Mouse (Mus musculus): Measurements from ENCODE around the gene Trpc7. TPM values are rescaled to one million over a fixed set of nuclear protein-coding genes. Genes with fewer than 3 reads are reported as not detected.

Trpc7 gene
- polyA plus RNA-seq, 1 experiment: not detected

DNA sequence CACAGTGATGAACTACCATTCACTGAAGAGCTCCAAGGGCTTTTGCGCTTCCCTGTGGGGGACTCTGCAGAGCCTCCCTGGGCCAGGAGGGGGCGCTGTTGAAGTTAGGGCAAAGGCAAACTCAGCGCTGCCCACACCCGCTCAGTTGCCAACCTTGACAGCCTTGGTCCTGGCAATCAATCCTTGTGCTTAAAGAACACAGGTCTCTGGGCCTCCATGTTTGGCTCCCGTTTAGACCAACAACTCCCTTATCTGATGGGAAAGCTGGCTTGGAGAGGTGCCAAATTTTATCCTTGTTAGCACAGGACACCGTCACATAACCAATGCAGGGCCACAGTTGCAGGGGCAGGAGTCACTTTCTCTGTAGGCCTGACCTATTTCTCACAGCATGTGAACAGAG lies 139.9 kb downstream of the Trpc7 start:
- no peak for DNase-seq
- WGBS: 42% methylated on average over 6 of the region's 6 CpGs
- Histone ChIP-seq H3K4me3 (replicated peaks; ENCODE audit: extremely low read depth, low read depth, low read length) (no peak overlapping the region), H3K4me1 (ENCODE audit: control insufficient read depth, insufficient read depth, low read length) (peaks cover 4% of the 10 kb centered on the region; the same call in 1 of the 2 replicates)
- TF ChIP-seq CTCF (IDR thresholded peaks at IDR 0.05; ENCODE audit: insufficient read depth, low read length) (peak; percentile 18; the same call in 1 of the 2 replicates), POLR2A (IDR thresholded peaks at IDR 0.05; ENCODE audit: borderline replicate concordance, extremely low read depth, low read depth, low read length) (no peak)

DNA sequence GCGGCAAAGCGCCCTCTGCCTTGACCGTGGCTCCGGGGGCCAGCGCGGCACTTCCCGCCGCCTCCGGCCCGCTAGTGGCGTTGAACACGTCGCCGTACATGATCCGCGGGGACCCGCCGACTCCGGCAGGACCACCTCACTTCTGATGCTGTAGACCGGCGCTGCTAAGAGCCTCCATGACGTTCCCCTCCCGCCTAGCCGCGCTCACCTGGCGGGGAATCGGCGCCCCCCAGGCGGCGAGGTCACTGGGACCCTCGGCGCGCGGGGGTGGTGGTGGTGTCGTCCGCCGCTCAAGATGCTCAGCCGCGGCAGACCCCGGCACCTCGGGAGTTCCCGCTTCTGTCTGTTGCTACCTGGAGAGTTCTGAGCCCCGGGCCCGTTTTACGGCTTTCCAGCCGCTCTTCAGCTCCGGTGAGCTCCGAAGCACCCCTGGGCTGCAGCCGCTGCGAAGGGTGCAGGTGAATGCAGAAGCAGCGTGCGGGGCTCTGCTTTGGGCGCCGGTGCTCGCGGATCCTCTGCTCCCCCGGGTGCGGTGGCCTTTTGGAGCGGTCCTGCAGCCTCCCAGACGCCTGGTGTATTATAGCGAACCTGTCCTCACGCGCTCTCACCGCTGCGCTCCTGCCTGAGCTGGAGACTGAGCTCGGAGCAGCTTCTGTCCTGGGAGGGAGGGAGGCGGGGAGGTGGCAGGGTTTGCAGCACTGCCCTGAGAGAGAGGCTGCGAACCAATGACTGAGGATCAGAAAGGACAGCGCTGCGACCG lies 142.4 kb downstream of the Trpc7 start, which contains the start of gene Gm45623:
Gene Gm45623, minus strand, starts transcription at position 636 of the 760 bp plus-strand sequence.
- Histone ChIP-seq H3K4me3 (replicated peaks; ENCODE audit: extremely low read depth, low read depth, low read length) (no peak within 1 kb of the TSS), H3K4me1 (ENCODE audit: control insufficient read depth, insufficient read depth, low read length) (peaks cover 4% of the 10 kb centered on the region; the same call in 1 of the 2 replicates)
- no peak for TF ChIP-seq POLR2A (IDR thresholded peaks at IDR 0.05; ENCODE audit: borderline replicate concordance, extremely low read depth, low read depth, low read length)
- no peak for TF ChIP-seq CTCF (IDR thresholded peaks at IDR 0.05; ENCODE audit: insufficient read depth, low read length)
- DNase-seq: no peak
- WGBS: 13% methylated on average over 71 of the region's 71 CpGs

DNA sequence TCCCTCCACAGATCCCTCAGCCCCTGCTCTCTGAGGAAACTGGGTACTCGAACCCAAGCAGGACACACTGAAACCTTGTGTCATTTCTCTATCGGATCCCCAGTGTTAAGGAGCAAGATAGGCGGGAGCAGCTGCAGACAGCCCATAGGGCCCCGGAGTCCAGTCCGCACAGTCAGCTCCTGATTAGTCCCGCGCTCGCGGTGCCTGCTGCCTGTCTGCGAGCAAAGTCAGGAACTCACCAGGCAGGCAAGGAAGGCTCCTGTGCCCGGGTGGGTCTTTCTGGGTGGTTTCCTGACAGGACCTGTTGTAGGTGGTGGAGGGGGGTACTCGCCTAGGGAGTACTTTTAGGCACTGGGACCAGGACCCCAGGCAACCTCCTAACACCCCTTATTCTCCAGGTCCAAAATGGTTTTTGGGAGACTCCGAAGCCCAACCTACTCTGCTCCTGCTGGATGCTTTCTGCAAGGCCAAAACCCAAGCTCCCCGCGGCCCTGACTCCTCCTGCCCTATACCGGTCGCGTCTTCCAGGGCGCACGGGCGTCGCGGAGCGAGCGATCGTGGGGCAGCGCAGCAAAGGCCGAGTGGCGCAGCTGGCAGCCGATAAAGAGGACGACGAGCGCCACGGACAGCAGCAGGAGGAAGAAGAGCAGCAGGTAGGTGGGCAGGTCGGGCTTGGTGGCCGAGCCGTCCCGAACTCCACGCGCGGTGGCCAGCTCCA lies 143.2 kb downstream of the Trpc7 start:
- TF ChIP-seq CTCF (IDR thresholded peaks at IDR 0.05; ENCODE audit: insufficient read depth, low read length) (no peak), POLR2A (IDR thresholded peaks at IDR 0.05; ENCODE audit: borderline replicate concordance, extremely low read depth, low read depth, low read length) (no peak)
- WGBS: 12% methylated on average over 41 of the region's 41 CpGs
- H3K4me3 ChIP-seq (replicated peaks; ENCODE audit: extremely low read depth, low read depth, low read length): no peak overlapping the region
- DNase-seq: no peak
- peaks cover 8% of the 10 kb centered on the region for H3K4me1 ChIP-seq (ENCODE audit: control insufficient read depth, insufficient read depth, low read length)

- no peak overlapping the region for H3K4me3 ChIP-seq (replicated peaks; ENCODE audit: extremely low read depth, low read depth, low read length)
- no peak for DNase-seq
- no peak for TF ChIP-seq POLR2A (IDR thresholded peaks at IDR 0.05; ENCODE audit: borderline replicate concordance, extremely low read depth, low read depth, low read length)
- TF ChIP-seq CTCF (IDR thresholded peaks at IDR 0.05; ENCODE audit: insufficient read depth, low read length): no peak
- WGBS: 58% methylated on average over 5 of the region's 5 CpGs
- peaks cover 10% of the 10 kb centered on the region for H3K4me1 ChIP-seq (ENCODE audit: control insufficient read depth, insufficient read depth, low read length)
These were observed 144.0 kb downstream of the Trpc7 start for GRCm38 (mm10) chr13:56751774-56752173.

DNA sequence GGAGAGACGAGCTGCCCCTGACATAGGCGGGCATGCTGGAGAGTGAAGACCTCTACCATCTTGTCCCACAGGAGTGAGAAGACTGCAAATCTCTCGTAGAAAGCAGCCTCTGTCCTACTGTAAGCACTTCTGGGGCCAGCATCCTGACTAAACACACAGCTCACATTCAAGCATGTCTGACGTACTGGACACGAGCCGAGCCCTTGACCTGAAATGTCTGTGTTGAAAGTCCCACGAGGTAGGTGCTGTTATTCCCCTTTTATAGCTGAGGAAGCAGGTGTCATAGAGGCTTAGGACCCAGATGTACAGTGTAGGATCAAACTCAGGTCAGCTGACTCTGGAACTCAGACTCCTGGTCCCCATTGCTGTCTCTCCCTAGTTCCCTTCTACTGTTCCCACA lies 146.4 kb downstream of the Trpc7 start:
- DNase-seq: no peak
- WGBS: 69% methylated on average over 7 of the region's 7 CpGs
- H3K4me3 ChIP-seq (replicated peaks; ENCODE audit: extremely low read depth, low read depth, low read length): no peak overlapping the region
- peaks cover 10% of the 10 kb centered on the region for H3K4me1 ChIP-seq (ENCODE audit: control insufficient read depth, insufficient read depth, low read length)
- TF ChIP-seq POLR2A (IDR thresholded peaks at IDR 0.05; ENCODE audit: borderline replicate concordance, extremely low read depth, low read depth, low read length) (no peak), CTCF (IDR thresholded peaks at IDR 0.05; ENCODE audit: insufficient read depth, low read length) (no peak)

DNA sequence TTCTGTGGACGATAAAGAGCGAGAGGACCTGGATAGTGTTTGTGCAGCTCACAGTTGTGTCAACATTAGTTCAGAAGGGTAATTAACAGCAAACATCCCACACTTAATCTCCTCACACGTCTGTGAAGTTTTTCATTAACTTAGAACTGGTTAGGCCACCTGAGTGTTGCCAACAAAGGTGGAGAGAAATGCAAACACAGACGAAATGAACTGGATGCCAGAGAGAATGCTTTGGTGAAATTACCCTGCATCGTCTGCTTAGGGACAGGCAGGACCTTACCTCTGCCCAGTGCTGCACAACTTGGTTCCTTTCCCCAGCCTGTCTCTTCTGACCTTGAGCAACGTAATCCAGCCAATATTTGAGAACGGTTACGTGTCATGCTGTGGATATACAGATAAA lies 148.2 kb downstream of the Trpc7 start:
- TF ChIP-seq POLR2A (IDR thresholded peaks at IDR 0.05; ENCODE audit: borderline replicate concordance, extremely low read depth, low read depth, low read length) (no peak), CTCF (IDR thresholded peaks at IDR 0.05; ENCODE audit: insufficient read depth, low read length) (no peak)
- WGBS: 30% methylated on average over 8 of the region's 8 CpGs
- no peak for DNase-seq
- Histone ChIP-seq H3K4me3 (replicated peaks; ENCODE audit: extremely low read depth, low read depth, low read length) (no peak overlapping the region), H3K4me1 (ENCODE audit: control insufficient read depth, insufficient read depth, low read length) (peaks cover 6% of the 10 kb centered on the region)

DNA sequence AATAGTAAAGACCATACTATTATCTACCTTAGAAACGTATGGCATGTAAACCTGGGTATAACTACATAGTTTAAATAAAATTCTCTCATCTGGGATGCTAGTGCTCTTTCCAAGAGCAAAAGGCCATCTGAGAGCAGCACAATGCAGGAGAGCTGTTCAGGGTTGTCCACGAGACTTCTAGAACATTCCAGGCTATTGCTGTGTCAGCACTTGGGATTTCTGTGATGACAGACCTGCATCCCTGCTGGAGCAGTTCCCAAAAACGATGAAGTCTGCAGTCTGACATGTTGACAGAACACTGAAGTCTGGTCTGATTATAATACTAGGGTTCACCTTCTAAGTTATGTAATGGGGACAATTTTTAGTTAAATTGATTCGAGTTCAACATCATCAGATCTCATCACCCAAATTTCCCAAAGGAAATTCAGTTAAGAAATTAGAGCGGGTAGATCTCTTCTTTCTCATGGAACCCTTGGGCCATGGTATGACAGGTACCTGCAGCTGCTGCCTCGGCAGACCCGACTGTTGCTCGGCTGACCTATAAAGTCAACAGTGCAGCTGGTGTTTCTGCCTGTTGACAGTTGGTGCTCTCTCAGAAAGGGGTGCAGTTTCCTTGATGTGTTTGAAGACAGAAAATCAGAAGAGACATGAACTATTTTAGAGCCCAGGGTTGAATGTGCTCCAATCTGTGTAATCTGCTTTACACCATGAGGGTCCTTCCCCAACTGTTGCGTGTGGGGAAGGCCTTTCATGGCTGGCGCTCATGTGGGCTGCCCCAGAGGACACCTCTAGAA lies 148.9 kb downstream of the Trpc7 start:
- no peak for DNase-seq
- TF ChIP-seq POLR2A (IDR thresholded peaks at IDR 0.05; ENCODE audit: borderline replicate concordance, extremely low read depth, low read depth, low read length) (no peak), CTCF (IDR thresholded peaks at IDR 0.05; ENCODE audit: insufficient read depth, low read length) (no peak)
- WGBS: 60% methylated on average over 10 of the region's 10 CpGs

DNA sequence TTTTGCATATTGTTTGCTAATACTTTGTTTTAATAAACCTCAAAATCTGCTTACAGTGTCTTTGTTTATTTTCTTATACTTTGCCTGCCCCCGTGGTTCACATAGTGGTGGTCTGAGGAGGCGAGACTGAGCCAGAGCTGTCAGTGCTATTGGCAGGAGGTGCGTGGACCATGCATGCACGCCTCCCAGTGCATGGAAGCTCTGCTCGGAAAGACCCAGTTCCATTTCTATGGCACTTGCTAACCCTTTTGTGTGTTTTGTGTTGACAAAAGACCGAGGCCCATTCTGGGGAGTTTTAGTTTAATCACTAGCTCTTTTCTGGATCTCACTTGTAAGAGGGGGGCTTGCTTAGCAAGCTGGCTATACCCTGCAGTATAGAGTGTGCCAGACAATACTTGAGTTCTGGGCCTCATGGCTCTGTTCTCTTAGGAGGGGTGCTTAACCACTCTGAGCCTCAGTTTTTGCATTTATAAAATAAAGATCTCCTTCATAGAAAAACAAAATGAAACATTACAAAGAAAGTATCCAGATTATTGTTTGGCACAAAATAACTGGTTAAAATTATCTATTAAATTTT lies 153.4 kb downstream of the Trpc7 start:
- 73% methylated on average over 6 of the region's 6 CpGs for WGBS
- DNase-seq: no peak
- Histone ChIP-seq H3K4me3 (replicated peaks; ENCODE audit: extremely low read depth, low read depth, low read length) (no peak overlapping the region), H3K4me1 (ENCODE audit: control insufficient read depth, insufficient read depth, low read length) (no peaks in the 10 kb centered on the region; the same call in 1 of the 2 replicates)
- no peak for TF ChIP-seq POLR2A (IDR thresholded peaks at IDR 0.05; ENCODE audit: borderline replicate concordance, extremely low read depth, low read depth, low read length)

More for the DNA sequence above, 148.9 kb downstream of the Trpc7 start:
- Histone ChIP-seq H3K4me3 (replicated peaks; ENCODE audit: extremely low read depth, low read depth, low read length) (no peak overlapping the region), H3K4me1 (ENCODE audit: control insufficient read depth, insufficient read depth, low read length) (peaks cover 6% of the 10 kb centered on the region)

- TF ChIP-seq CTCF (IDR thresholded peaks at IDR 0.05; ENCODE audit: insufficient read depth, low read length) (no peak), POLR2A (IDR thresholded peaks at IDR 0.05; ENCODE audit: borderline replicate concordance, extremely low read depth, low read depth, low read length) (no peak)
- Histone ChIP-seq H3K4me1 (ENCODE audit: control insufficient read depth, insufficient read depth, low read length) (no peaks in the 10 kb centered on the region), H3K4me3 (replicated peaks; ENCODE audit: extremely low read depth, low read depth, low read length) (no peak overlapping the region)
- WGBS: 78% methylated on average over 7 of the region's 7 CpGs
- no peak for DNase-seq
These were observed 154.1 kb downstream of the Trpc7 start for GRCm38 (mm10) chr13:56741691-56742090.

All from lung, adult 2 months (tissue).